Mouse (Mus musculus) left cerebral cortex, postnatal 25 days (tissue): ENCODE results near the gene Sypl. TPM values are rescaled to one million over a fixed set of nuclear protein-coding genes. Genes with fewer than 3 reads are reported as not detected.

Experiments used
- DNase-seq, 2 experiments: peaks; one replicate each; pipeline ENCODE4 v3.0.0; 2022; ENCODE audit warnings: low spot score in 2 of 2, mixed read lengths in 1 of 2
- intact Hi-C: fragments of 180-260 bp; cut with DNase I; formaldehyde crosslinking; loops from one replicate; pipeline ENCODE4 v1.15.1; 2025
- total RNA-seq, 2 experiments: library from RNA; stranded (reverse); gene quantifications; 2 replicates each; pipeline ENCODE4 v1.2.3; 2021

Gene Sypl
- total RNA-seq, 2 experiments from 2014 or later = 36.3 to 40.6 TPM

DNA sequence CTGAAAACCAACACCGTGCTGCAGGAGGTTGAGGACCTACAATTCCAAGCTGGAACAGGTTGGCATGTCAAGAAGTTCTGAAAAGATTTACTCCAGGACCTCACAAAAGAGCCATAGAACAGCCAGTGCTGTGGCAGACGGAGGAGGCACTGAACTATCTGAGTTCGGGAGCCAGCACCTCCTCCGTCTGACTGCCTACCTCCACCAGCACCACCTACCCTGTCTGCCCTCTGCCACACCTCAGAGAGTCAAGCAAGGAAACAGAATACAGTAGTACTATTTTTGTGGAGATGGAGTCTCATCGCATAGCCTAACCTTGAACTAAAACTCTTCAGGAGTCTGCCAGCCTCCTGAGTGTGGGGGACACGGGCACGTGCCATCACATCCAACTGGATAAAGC, 23.1 kb upstream of the Sypl start:
- intact Hi-C loops = loop anchor here (5.0 kb wide), 1 partner anchor 192 kb away; no protein-coding TSS in a partner anchor
- DNase-seq = no peak

DNA sequence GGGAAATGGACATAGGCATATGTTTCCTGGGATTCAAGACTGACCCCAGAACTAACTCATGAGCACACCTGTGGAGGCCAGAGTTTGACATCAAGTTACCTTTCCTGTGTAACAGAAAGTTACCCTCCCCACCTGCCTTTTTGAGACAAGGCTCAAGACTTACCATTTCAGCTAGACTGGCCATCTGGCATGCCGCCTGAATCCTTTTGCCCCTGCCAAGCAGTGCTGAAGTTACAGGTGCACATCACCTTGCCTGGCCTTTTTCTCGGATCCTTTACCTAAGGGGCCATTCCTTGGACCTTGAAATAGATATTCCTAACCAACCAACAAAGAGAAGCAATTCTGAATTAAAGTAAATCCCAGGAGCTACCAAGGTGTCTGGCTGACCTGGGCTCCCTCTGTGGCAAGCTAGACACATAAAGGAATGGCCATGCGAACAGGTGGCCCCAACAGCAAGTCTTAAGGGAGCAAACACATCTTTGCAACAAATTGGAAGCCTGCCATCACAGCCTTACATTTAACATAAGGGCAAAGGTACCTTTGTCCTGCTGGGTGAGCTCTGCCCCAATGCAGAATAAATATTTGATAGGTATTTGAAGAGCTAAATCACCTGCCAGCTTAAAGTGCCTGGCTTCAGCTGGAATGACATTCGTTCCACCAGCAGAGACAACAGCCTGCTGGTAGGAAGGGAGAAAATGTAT, 17.3 kb upstream of the Sypl start:
- intact Hi-C loops = no loop called here

GRCm38 (mm10) chr12:32941141-32941540, 12.6 kb upstream of the Sypl start:
- intact Hi-C loops = no loop called here
- no peak for DNase-seq

More for the DNA sequence above, 17.3 kb upstream of the Sypl start:
- DNase-seq = no peak

DNA sequence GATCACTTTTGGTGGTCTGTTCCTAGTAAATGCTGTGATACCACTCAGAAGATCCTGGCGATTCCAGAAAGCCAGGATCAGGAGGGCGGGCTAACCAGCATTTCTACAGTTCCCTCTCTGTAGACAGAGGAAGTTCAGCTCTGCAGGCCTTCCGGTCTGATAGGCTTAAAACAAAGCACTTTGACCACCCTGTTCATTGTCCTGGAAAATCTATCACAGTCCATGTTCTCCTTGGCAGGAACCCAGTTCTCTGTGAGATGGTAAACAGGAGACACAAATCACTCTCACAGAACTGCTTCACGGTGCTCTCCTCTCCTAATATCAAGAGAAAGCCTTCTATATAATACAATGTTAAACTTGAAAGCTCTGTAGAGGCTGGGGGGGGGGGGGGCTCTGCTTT, 10.3 kb upstream of the Sypl start:
- intact Hi-C loops = no loop called here
- DNase-seq = no peak

DNA sequence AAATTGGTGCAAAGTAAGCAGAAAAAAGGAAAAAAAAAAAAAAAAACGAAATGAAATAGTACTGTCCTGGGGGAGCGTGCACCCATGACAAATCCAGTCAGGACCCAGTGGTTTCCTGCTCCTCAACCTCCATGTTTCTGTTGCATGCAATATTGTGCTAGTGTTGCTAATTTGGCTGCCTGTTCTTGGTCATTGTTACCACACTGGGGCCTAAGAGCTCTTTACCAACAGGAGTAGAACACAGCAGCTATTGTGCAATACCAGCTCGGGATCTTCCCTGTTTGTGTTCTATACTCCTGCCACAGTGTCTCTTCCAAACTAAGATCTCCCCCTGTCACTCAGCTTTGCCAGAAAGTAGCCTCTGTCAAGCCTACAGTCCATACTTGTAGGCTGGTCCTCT, 9.7 kb upstream of the Sypl start:
- no peak for DNase-seq
- intact Hi-C loops = no loop called here

- no peak for DNase-seq
- intact Hi-C loops = no loop called here
Observed at GRCm38 (mm10) chr12:32944884-32945454, 8.7 kb upstream of the Sypl start.

DNA sequence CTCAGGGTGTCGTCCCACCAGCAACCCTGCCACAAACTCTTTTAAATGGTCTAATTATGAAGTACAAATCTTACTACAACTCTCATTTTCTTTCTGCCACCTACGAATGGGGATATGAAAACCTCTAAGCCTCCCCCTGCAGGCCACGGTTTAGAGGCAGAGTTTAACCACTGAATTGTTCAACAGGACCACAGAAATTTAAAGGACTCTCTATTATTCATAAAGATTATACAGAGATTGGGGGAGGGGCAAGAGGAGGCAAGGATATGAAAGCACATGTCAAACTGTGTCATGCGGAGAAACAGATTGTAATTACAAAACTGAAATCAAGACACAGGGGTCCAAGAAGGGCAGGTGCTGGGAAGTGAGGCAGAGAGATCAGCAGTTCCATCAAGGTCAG, 7.3 kb upstream of the Sypl start:
- intact Hi-C loops = no loop called here
- DNase-seq = no peak

DNA sequence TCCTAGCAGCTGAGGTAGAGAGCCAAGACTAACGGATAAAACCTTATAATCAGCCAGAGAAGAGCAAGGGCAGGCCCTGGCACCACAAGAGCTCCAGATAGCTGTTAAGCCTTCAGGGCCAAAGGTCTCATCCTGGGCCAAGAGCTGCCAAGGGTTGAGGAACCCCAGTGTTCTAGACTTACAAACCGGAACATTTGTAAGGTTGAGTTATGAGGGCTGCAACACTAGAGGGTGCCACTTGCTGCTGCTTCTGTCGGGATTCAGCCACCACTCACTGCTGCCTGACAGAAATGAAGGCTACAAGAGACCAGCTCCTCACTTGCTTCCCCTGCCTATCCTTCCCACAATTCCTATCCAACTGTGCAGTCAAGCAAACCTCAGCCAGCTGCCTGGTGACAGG, 1.3 kb upstream of the Sypl start:
- intact Hi-C loops = loop anchor here (5.0 kb wide), 2 partner anchors 60 to 195 kb away; partner anchors contain the start of gene Atxn7l1
- peak; percentile 52 to 81 for DNase-seq

DNA sequence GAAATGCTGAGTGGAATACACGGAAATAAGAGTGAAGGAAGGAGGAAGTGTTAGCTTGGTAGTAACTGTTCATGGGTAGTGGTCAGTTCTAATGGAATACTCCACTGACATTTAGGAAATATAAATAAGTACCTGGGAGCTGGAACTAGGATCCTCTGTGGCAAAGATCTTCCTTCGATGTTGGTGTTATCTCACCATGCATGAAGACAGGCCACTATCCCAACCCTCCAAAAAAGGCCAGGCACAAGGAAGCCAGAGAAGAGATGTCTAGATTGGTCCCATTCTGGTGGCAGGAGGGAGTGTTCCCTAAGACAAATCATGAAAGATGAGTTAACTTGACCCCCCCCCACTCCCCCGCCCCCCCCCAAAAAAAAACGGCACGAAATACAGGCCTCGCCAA, 625 bp upstream of the Sypl start:
- DNase-seq = no peak
- intact Hi-C loops = loop anchor here (1.0 to 5.0 kb wide), 3 partner anchors 27 to 194 kb away; partner anchors contain the start of gene Atxn7l1

- peak in 1 of 2 experiments; percentile 82 for DNase-seq
- intact Hi-C loops = loop anchor here (1.0 to 5.0 kb wide), 4 partner anchors 31 to 193 kb away; partner anchors contain the start of gene Atxn7l1
Observed at GRCm38 (mm10) chr12:32954216-32955021, 728 bp downstream of the Sypl start.

GRCm38 (mm10) chr12:32955037-32955436, 1.3 kb downstream of the Sypl start:
- intact Hi-C loops = loop anchor here (2.0 kb wide), 1 partner anchor 134 kb away; no protein-coding TSS in a partner anchor
- no peak for DNase-seq

DNA sequence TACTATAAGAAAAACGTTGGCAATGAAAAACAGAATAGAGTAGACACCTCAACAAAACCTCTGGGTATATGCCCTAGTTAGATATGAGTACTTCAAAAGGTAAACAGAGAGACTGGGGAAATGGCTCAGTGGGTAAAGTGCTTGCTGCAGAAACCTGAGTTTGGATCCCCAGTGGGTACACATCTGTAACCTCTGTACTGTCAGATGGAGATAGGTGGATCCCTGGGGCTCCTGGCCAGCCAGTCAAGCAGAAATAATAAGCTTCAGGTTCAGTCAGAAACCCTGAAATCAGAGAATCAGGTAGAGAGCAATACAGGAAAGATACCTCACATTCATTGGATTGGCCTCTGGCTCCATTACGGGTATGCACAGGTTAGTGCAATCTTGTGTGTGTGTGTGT, 3.5 kb downstream of the Sypl start:
- intact Hi-C loops = no loop called here
- no peak for DNase-seq

DNA sequence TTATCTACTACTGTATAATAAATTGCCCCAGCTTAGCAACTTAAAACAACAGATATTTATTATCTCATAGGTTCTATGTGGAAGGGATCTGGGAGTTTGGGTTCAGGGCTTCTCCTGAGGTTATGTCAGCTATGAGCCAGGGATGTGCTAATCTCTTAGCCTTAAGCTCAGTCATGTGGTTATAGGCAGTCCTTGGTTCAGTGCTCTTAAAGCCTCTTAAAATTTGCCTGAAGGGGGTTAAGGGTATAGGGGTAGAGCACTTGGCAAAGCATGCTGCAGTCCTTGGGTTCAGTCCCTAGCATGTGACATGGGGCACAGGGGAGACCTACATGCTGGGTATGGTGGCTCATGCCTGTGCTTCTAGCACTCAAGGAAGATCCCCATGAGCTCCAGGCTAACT, 8.4 kb downstream of the Sypl start:
- intact Hi-C loops = no loop called here

GRCm38 (mm10) chr12:32963858-32964257, 10.2 kb downstream of the Sypl start:
- intact Hi-C loops = no loop called here
- no peak for DNase-seq

More for the DNA sequence above, 8.4 kb downstream of the Sypl start:
- no peak for DNase-seq

DNA sequence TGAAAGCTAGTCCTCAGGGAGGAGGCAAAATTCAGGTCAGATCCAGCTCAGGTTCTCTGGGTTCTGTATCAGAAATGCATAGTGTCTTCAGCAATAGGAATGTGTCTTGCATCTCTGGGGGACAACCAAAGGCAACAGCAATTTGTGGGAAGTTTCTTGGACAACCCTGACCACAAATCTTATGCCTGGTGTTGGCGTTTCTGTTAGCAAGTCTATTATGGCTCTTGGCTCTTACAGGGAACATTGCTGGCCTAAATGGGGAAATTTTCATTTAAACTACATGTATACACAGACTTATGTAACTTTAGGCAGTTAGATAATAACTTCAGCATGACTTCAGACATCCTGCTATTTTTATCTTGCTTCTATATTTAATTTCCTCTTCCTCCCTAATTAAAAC, 18.6 kb downstream of the Sypl start:
- peak in 1 of 2 experiments; percentile 56 for DNase-seq

GRCm38 (mm10) chr12:32974893-32975292, 21.2 kb downstream of the Sypl start:
- DNase-seq = no peak
- intact Hi-C loops = no loop called here

More for the DNA sequence above, 18.6 kb downstream of the Sypl start:
- intact Hi-C loops = no loop called here

- intact Hi-C loops = no loop called here
- DNase-seq = no peak
Observed at GRCm38 (mm10) chr12:32975501-32975900, 21.8 kb downstream of the Sypl start.

GRCm38 (mm10) chr12:32982631-32983030, 28.9 kb downstream of the Sypl start:
- peak in 1 of 2 experiments; percentile 61 for DNase-seq
- intact Hi-C loops = no loop called here

DNA sequence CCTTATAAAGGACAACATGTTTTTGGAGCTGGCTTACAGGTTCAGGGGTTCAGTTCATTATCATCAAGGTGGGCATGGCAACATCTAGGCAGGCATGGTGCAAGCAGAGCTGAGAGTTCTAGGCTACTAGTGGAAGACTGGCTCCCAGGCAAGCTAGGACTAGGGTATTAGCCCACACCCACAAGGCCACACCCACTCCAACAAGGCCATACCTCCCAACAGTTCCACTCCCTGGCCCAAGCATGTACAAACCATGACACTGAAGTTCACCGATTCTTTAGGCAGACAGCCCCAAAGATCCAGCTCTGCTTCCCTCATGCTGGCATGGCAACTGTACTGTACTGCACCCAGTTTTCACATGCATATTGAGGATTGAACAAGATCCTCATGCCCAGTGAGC, 29.4 kb downstream of the Sypl start:
- intact Hi-C loops = no loop called here
- no peak for DNase-seq

DNA sequence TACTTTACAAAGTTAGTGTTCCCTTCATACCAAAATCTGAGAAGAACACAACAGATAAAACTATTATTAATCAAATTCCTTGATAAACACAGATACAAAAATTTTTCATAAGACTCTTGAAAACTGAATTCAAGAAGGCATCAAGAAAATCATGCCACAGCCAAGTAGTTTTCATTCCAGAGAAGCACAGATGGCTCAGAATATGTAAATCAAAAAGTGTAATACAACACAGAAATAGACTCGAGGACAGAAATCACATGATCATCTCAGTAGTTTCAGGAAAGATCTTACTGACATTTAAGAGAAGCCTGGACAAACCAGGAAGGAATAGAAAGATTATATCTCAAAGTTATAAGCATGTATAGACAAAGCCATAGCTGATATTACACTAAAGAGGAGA, 32.6 kb downstream of the Sypl start:
- peak in 1 of 2 experiments; percentile 74 for DNase-seq
- intact Hi-C loops = no loop called here
